ENCODE assay signal across 21 mouse cellular contexts in the genomic region with DNA sequence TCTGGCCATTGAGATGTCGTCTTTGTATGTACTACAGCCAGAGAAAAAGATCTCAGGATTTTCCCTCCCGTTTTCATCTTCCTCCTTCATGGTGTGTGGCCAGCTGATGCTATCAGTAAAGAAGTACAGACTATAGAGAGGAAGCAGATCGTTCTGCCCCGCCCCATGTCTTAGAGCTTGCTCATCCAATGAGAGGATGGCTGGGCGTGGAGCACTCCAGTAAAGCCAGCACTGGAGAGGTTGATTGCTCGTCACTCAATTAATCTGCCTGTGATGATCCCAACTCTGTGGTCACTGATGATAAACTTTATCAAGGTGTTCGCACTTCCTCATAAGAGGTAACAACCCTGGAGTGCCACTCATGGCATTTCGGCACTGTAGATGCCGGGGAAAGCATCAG. TPM values are rescaled to one million over a fixed set of nuclear protein-coding genes. Genes with fewer than 3 reads are reported as not detected.
A peak's percentile ranks its signal among the peaks of the same experiment; 100 is the strongest.
DNase-seq lines count a peak whose midpoint lies in the region; ATAC-seq and TF ChIP-seq lines count a peak whose summit lies in the region.
"Had no signal": no experiment of that assay in that cellular context is flagged by ENCODE, and none has a peak within 500 bp of the region (broad histone marks: within the 10 kb centered on the region; RNA-seq: fewer than 3 reads in every experiment).

No protein-coding gene starts in this region.

- no peaks in the 10 kb centered on the region for H3K36me3 ChIP-seq in stomach, embryonic 16.5 days (ENCODE audit: control insufficient read depth, insufficient read depth, low read length)
- no peaks in the 10 kb centered on the region for H3K36me3 ChIP-seq in stomach, postnatal 0 days (ENCODE audit: control insufficient read depth, insufficient read depth, low read length)
- H3K36me3 ChIP-seq in lung, embryonic 14.5 days (ENCODE audit: insufficient read depth), result no peaks in the 10 kb centered on the region
- H3K36me3 ChIP-seq: forebrain, embryonic 12.5 days; hindbrain, embryonic 10.5 days; midbrain, embryonic 13.5 days; neural tube, embryonic 13.5 days had no signal

- H3K9me3 ChIP-seq in stomach, embryonic 16.5 days (replicated peaks; ENCODE audit: control insufficient read depth, low read length), result no peaks in the 10 kb centered on the region
- no peaks in the 10 kb centered on the region for H3K9me3 ChIP-seq in stomach, postnatal 0 days (ENCODE audit: control insufficient read depth, low read length)
- no peaks in the 10 kb centered on the region for H3K9me3 ChIP-seq in lung, embryonic 14.5 days (ENCODE audit: low read depth, low read length)
- H3K9me3 ChIP-seq: forebrain, embryonic 12.5 days; hindbrain, embryonic 10.5 days; midbrain, embryonic 13.5 days; neural tube, embryonic 13.5 days had no signal

- 63% methylated on average over 9 of the region's 9 CpGs for WGBS in stomach, embryonic 16.5 days
- 60% methylated on average over 9 of the region's 9 CpGs for WGBS in stomach, postnatal 0 days
- WGBS in lung, embryonic 14.5 days, result 49% methylated on average over 9 of the region's 9 CpGs

- ATAC-seq in stomach, embryonic 16.5 days (ENCODE audit: insufficient read depth, low FRiP score), result peak; percentile 51; the same call in 1 of the 2 replicates
- ATAC-seq in stomach, postnatal 0 days (ENCODE audit: low FRiP score, low TSS enrichment), result no peak; the same call in 1 of the 2 replicates
- ATAC-seq in lung, embryonic 14.5 days (ENCODE audit: insufficient read depth), result no peak
- ATAC-seq: hindbrain, postnatal 0 days; midbrain, embryonic 13.5 days had no signal

- no peak overlapping the region for H3K27ac ChIP-seq in stomach, embryonic 16.5 days (ENCODE audit: low read length)
- H3K27ac ChIP-seq in stomach, postnatal 0 days (replicated peaks), result no peak overlapping the region
- 0 out of 2 replicates have a peak overlapping the region, but pooled peaks have one; percentile 3 for H3K27ac ChIP-seq in brown adipose tissue, adult 24 weeks (replicated peaks; ENCODE audit: low read depth, low read length)
- no peak overlapping the region for H3K27ac ChIP-seq in lung, embryonic 14.5 days (ENCODE audit: low read depth)
- H3K27ac ChIP-seq: forebrain, embryonic 12.5 days; hindbrain, embryonic 10.5 days; hindbrain, postnatal 0 days; kidney, postnatal 0 days; layer of hippocampus, adult 2 months; liver, embryonic 14.5 days; midbrain, embryonic 13.5 days; neural tube, embryonic 13.5 days had no signal

- no peak for DNase-seq in stomach, postnatal 0 days (ENCODE audit: low spot score)
- DNase-seq in lung, embryonic 14.5 days, result peak; percentile 48
- peak; percentile 77 for DNase-seq in lung, postnatal 36 days
- no peak for DNase-seq in cerebellum, adult 9-11 months
- no peak for DNase-seq in adrenal gland, postnatal 4 days (ENCODE audit: low spot score in 2 of 2)
- no peak for DNase-seq in kidney, adult 8-10 months
- DNase-seq: adrenal gland, postnatal 25 days; cerebellum, adult 9-10 months; gastrocnemius, postnatal 14 days; heart, adult 2 months; layer of hippocampus, postnatal 36 days had no signal

- TF ChIP-seq CTCF in stomach, postnatal 0 days (IDR thresholded peaks at IDR 0.05; ENCODE audit: low read depth), result no peak
- TF ChIP-seq CTCF in lung, embryonic 14.5 days (IDR thresholded peaks at IDR 0.05; ENCODE audit: low read depth), result no peak

- 0 out of 2 replicates have a peak, but pooled peaks cover 12% of the 10 kb centered on the region for H3K4me1 ChIP-seq in stomach, embryonic 16.5 days (ENCODE audit: control insufficient read depth, insufficient read depth, low read length)
- H3K4me1 ChIP-seq in stomach, postnatal 0 days (replicated peaks; ENCODE audit: control insufficient read depth, insufficient read depth), result no peaks in the 10 kb centered on the region
- H3K4me1 ChIP-seq in brown adipose tissue, adult 24 weeks (ENCODE audit: control insufficient read depth, insufficient read depth, insufficient read length, low read length), result peaks cover 22% of the 10 kb centered on the region
- H3K4me1 ChIP-seq in lung, embryonic 14.5 days (ENCODE audit: insufficient read depth), result peaks cover 13% of the 10 kb centered on the region

- no peak overlapping the region for H3K9ac ChIP-seq in stomach, embryonic 16.5 days (ENCODE audit: low read length)
- H3K9ac ChIP-seq in stomach, postnatal 0 days (ENCODE audit: low read length), result no peak overlapping the region
- no peak overlapping the region for H3K9ac ChIP-seq in lung, embryonic 14.5 days
- H3K9ac ChIP-seq: forebrain, embryonic 12.5 days; liver, embryonic 14.5 days; midbrain, embryonic 13.5 days; neural tube, embryonic 13.5 days had no signal

- no peaks in the 10 kb centered on the region for H3K27me3 ChIP-seq in stomach, embryonic 16.5 days (ENCODE audit: control insufficient read depth, insufficient read depth, low read length)
- no peaks in the 10 kb centered on the region for H3K27me3 ChIP-seq in stomach, postnatal 0 days (ENCODE audit: control insufficient read depth, insufficient read depth, low read length)
- no peaks in the 10 kb centered on the region for H3K27me3 ChIP-seq in lung, embryonic 14.5 days (ENCODE audit: insufficient read depth, low read length)
- H3K27me3 ChIP-seq: forebrain, embryonic 12.5 days; midbrain, embryonic 13.5 days; neural tube, embryonic 13.5 days had no signal

- no peak overlapping the region for H3K4me2 ChIP-seq in stomach, embryonic 16.5 days (ENCODE audit: low read depth, low read length)
- no peak overlapping the region for H3K4me2 ChIP-seq in stomach, postnatal 0 days (replicated peaks; ENCODE audit: low read depth)
- no peak overlapping the region for H3K4me2 ChIP-seq in lung, embryonic 14.5 days
- H3K4me2 ChIP-seq: forebrain, embryonic 12.5 days; midbrain, embryonic 13.5 days; neural tube, embryonic 13.5 days had no signal

- no peak for TF ChIP-seq EP300 in stomach, postnatal 0 days (optimal IDR thresholded peaks at IDR 0.05)

- no peak overlapping the region for H3K4me3 ChIP-seq in stomach, embryonic 16.5 days (replicated peaks; ENCODE audit: low read length)
- H3K4me3 ChIP-seq in stomach, postnatal 0 days (ENCODE audit: low read depth, low read length), result no peak overlapping the region
- no peak overlapping the region for H3K4me3 ChIP-seq in brown adipose tissue, adult 24 weeks (ENCODE audit: insufficient read depth, low read depth, low read length)
- no peak overlapping the region for H3K4me3 ChIP-seq in lung, embryonic 14.5 days (ENCODE audit: low read depth, low read length)
- H3K4me3 ChIP-seq: forebrain, embryonic 12.5 days; heart, adult 2 months; hindbrain, embryonic 10.5 days; layer of hippocampus, adult 2 months; midbrain, embryonic 13.5 days; neural tube, embryonic 13.5 days had no signal

RNA-seq across cellular contexts. Expression of gene Apbb2, which starts 18.7 kb away (rescaled TPM):
- polyA plus RNA-seq in stomach, embryonic 16.5 days (2015; fragmentation: Nextera tagmentation; extraction: Ambion mirVana), result 33.7 and 33.9 TPM in 2 replicates
- 16.8 and 18.3 TPM in 2 replicates for polyA plus RNA-seq in stomach, postnatal 0 days (2015; fragmentation: Nextera tagmentation; extraction: Ambion mirVana)
- polyA plus RNA-seq in brown adipose tissue, adult 24 weeks (2012; ENCODE audit: insufficient read depth, insufficient read length, missing spikeins), result 3.5 and 5.7 TPM in 2 replicates
- 49.8 and 54.6 TPM in 2 replicates for polyA plus RNA-seq in lung, embryonic 14.5 days (2014; fragmentation: Nextera tagmentation; extraction: Ambion mirVana)
- total RNA-seq in adrenal gland, postnatal 4 days (2021), result 10 to 100 TPM; 69.4 to 79.6 TPM

Comparison
In these comparisons a context has a peak if more than half of its experiments do, and no peak if none do; other contexts are left out.
1. DNase-seq: peak in lung, embryonic 14.5 days (single experiment) and lung, postnatal 36 days (single experiment); none in stomach, postnatal 0 days (single experiment), cerebellum, adult 9-11 months (single experiment), adrenal gland, postnatal 4 days (0 of 2) and kidney, adult 8-10 months (0 of 2).